Mouse (Mus musculus) cerebellum, adult 9-10 months (tissue): ENCODE data around the gene Pik3r5.
A peak's percentile ranks its signal among the peaks of the same experiment; 100 is the strongest.

Source experiments
- DNase-seq: peaks from one replicate; pipeline ENCODE4 v3.0.0; 2022

The Pik3r5 gene

DNA sequence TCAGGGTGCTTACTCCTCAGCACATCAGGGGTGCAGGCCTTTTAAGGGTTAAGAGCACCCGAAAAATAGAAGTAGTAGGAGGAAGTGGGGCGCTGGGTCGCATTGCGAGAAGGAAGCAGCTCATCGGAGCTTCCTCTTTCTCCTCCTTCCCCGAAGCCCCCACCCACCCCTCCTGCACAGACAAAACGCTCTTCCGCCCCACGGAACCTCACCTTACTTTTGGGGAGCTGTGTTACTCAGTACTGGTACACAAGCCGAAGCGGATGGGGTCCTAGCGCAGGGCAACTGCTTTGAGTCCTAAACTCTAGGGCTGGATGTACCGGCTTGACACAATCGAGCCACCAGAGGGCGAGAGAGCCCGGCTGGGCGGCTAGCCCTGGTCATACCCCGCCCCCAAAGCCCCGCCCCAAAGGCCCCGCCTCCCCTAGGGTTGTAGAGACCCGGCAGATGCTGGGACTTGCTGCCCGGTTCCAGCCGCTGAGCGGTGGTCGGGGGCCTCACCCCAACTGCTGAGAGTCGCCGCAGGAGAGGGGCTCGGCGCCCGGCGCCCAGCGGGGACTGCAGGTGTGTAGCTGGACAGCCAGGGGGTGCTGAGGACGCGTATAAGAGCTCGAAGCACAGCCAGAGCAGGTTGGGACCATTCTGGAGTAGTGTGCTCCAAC is at the start of gene Pik3r5:
Pik3r5 (plus strand) TSS at position 423 of the 662 bp plus-strand sequence.
- no peak for DNase-seq

DNA sequence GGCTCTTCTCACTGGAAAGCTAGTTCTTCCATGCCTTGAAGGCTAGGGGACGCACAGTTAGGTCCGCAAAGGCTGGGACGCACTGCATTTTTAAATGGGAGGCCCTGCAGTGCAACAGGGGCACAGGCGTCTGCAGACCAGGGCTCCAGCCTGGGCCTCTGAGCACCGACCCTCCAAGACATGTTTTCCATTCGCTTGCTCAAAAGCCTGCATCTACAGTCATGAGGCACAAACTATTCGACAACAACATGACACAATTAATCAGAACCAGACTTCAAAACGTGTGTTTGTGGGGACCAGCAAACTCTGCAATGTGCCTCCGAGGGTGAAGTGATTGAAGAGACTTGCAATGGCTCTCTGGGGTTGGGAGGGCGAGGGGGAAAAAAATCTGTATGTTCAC is 48.4 kb upstream of the Pik3r5 start:
- no peak for DNase-seq

DNA sequence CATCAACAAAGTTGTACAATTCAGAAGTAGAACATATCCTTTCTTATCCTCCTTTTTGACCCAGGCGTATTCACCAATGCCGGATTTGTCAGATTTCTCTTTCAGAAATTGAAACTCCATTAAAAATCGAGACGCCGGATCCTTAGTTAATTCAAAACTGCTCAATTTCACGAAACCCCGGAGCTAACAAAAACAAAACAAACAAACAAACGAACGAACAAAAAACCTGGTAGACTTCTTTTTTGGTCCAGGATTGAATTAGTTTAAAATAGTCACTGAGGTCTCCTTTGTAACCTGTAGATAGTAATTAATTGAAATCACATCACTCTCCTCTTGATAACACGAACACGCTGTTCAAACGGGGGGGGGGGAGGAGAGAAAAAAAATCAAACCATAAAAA is 47.8 kb upstream of the Pik3r5 start:
- no peak for DNase-seq

DNA sequence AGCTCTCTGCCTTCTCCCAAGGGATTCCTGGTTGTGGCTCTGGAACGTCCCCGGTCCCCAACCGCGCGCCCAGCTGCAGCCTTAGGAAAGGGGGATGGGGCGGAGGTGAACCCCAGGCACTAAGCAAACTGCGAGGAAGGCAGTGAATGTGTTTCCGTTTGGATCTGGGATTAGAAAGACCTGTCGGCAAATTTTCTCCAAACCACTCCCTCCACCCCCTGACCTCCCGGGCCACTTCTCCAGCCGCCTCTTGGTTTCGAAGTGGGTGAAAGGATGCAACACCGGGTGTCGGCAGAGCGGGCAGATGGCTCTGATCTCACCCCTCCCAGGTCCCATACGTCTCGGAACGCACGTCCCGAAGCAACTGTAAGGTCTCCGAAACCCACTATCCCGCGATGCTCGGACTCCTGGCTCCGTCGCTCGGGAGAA is 47.3 kb upstream of the Pik3r5 start:
- DNase-seq: no peak

DNA sequence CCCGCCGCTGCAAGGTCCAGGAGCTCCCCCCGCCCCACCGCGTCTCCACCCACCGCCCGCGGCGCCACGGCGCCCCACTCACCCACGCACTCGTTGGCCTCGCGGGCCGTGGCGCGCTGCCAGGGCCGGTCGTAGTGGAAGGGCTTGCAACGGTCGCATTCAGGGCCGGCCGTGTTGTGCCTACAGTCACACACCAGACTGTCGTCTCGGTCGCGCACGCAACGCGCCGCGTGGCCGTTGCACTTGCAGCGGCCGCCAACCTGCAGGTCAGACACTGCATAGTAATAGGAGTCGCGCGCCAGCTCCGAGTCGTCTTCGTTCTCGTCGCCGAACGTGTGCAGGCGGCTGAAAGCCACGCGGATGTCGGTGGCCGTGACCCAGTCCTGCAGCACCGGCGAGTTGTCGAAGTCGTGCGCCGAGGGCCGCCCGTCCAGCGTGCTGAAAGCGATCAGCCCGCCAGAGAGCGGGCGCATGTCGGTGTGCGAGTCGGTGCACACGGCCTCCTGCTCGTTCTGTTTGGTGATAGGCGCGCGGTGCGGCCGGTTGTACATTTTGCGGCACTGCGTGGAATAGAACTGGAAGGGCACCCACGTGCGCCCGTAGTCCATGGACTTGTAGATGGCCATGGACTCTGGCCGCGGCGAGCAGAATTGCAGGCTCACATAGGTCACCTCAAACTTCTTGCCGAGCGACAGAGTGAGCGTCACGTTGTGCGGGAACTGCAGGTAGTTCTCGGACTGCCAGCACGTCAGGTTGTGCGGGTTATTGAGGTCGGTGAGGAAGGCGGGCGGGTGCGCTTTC is 46.7 kb upstream of the Pik3r5 start:
- DNase-seq: no peak

DNA sequence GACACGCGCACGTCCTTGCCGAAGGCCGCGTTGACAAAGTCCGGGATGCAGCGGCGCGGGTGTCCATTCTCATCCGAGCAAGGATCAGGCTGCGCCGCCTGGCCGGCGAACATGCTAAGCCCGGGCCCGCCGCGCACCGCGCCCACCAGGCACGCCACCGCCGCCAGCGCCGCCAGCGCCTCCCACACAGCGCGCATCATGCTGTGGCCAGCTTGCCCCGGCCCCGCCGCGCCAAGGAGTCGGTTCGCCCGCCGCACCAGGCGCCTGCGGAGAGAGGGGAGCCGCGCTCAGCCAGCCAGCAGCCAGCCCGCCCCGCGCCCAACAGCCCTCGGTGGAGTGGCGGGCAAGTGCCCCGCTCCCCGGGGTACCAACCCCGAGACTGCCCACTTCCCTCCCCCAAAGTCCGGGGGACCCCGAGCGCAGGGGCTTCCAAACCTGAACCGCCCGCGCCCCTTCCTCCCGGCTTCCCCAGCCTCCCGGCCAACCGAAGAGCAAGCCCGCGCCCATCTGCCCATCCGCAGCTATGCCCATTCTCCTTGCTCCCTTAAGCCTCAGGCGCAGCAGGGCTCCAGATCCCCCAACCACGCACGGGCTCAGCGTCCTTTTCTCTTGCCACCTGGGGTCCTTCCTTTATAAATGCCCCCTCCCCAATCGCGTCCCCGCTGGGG is 45.9 kb upstream of the Pik3r5 start:
- DNase-seq: no peak

DNA sequence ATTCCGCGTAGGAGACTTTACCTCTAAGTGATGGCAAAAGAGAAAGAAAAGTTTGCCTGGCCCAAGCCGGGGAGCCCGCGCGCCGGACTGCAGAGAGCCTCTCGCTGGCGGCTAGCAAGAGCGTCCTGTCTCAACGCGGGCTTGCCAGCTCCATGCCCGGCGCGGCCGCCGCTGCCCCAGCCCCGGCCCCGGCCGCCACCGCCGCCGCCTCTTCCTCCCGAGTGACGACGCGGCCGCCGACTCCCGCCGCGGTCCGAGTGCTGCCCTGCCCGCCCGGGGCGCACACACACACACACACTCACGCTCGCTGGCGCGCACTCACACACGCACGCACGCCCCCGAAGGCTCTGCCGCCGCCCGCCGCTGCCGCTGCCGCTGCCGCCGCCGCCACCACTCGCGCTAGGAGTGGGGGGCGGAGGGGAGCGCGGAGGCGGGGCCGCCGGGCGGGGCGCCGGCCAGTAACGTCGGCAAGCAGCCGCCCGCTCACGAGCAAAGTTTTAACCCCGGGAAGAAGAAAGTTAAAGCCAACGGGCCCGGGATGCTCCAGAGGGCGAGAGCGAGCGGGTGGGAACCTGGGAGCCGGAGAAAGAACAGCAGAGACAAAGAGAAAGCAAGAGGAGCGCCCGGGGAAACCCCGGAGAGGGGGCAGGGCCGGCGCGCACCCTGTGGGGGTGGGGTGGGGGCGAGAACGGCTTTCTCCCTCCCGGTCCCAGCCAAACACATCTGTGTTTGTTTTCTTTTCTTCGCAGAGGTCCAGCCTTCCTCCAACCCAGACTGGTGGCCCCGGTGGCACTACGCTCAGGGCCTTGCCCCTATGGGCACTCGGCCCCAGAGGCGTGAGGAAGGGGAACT is 45.1 kb upstream of the Pik3r5 start:
- no peak for DNase-seq

DNA sequence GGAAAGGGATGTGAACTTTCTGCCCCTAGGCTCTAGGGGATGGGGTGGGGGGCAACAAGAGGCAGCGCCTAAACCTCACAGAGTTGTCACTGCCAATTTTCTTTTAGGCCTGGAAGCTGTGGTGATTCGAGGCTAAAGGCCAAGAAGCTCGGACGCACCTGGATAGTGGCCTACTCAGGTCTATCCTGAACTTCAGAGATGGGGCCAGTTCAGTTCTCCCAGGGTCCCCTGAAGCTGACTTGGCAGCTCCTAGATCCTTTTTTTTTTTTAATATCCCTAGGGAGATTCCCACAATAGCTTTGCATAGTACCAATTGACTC is 44.5 kb upstream of the Pik3r5 start:
- DNase-seq: no peak

DNA sequence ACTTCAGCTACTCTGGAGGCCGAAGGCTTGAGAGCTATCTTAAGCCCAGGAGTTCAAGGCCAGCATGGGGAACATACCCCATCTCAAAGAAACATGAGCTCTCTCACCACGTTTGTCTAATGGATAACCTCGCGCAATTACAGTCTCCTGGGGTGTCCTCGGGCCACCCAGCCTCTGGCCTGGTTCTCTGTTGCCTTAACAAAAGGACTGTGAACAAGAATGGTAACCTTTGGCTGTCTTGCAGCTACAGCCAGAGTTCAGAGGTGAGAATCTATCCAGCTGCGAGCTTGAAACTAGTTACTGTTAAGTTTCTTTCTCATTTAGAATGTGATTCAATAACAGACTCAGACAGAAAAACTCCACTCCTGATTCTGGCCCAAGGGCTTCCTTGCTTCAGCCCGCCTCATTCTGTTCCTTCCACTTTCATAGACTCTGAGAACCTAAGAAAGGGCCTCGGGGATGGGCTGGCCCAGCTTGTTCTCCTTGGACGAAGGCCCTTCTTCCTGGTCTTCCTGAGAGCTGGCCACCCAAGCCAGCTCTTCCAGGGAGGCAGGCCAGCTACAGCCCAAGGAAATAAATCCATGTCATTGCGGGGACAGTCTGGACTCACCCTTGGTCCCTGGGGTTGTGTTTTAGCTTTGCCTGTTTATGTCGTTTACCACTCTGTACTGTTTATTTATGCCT is 43.8 kb upstream of the Pik3r5 start:
- no peak for DNase-seq

DNA sequence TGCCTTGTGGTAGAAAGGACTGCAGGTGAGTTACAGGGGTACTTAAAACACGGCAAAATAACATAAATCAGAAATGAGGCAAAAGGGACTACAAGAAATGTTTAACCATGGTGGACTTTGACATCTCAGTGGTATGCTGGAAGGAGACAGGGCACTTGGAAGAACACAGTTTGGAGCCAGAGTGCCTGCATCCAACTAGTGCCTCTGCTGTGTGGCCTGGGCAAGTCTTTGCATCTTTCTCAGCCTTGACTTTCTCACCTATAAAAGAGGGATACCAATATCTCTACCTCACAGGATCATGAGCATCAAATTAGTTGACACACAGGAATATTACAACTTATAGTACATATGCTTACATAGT is 43.3 kb upstream of the Pik3r5 start:
- DNase-seq: no peak

DNA sequence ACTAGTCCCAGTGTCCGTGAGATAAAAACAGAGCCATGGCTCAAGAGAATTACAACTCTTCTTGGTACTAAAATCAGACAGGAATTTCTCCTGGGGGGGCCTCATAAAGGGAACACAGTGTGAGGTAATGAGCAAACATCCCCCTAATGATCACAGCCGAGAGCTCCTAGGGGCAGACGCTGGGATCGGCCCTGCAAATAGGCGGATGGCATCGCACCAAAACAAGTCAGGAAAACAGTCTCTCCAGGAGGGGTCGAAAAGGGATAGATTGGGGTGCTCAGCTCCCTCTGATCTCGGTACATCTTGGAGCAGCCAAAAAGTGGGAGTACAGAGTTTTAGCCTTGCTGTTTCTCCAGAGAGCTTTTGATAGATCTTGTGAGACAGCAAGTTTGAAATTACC is 42.3 kb upstream of the Pik3r5 start:
- no peak for DNase-seq

DNA sequence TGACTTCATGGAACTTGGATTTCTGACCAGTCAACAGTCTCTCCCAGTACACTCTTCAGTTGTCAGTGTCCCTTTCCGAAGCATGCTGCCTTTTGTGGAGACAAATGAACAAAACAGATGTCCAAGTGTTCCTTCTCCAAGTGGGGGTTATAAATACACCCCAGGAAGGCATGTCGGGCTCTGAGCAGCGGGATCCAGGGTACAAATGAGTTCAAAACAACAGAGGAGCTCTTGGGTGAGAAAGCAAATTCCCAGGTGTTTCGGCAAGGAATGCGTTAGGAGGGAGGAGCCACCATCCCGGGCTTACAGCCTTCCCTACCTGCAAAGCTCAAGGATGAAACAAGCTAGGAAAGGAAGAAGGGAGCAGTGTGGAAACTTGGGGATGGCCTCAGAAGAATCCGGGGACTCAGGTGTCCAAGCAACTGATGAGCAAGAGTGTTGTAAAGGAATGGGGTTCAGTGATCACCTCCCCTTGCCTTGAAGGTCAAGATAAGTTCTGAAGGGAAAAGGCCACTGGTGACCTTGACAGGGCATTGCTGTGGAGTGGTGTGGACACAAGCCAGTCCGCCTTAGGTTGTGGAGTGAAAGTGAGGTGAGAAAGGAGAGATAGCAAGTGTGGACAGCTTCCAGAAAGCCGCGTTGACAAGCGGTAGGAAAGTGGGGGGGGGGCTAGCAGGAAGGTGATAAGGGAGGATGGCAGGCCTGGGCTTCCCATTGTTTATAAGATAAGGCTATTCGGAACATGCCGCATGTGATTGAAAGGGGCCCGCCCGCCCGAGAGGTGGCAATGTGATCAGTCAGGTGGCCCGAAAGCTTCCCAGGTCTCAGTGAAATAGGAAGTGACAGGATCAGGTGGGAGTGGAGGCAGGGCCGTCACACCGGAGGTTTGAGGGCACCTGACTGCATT is 41.3 kb upstream of the Pik3r5 start:
- no peak for DNase-seq

DNA sequence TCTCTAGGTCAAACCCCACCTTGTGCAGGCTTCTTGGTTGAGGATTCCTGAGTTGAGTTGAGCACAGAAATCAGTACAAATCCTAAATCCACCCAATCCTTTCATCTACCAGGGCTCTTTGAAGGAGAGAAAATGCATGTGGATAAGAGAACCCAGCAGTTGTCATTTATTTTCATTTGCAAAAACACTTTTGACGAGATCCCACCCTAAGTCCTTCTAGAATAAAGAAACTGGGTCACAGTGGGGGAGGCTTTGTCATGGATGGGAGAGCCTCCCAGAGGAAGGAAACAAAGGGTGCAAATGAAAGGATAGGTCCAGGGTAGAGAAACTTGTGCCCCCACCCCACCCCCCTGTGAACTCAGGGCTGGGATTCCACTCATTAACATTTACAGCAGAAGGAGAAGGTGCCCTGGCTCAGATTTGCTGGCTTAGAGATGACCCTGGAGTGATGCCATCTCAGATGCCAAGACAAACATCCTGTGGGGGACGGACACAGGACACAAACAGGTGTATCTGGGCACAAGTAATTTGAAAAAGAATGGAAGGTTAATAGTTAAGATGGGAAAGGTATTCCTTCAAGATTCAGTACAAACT is 37.9 kb upstream of the Pik3r5 start:
- no peak for DNase-seq

DNA sequence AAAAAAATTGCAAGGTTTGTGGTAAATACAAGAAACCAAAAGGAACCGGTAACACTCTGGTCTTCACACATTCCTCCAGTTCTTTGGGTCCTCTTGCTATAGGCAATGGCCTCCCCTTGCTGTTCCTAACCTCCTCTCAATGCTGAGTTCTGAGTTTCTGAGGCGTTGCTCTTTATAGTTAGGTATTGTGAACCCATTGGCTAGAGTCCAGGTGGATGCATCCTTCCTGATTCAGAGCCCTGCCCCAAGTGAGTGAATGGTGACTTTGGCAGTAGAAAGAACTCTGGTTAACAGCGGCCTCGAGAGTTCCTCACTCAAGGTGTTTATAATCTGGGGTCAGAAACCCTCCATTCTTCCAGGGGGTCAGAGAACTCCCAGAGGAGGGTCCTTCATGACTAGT is 37.2 kb upstream of the Pik3r5 start:
- DNase-seq: no peak

DNA sequence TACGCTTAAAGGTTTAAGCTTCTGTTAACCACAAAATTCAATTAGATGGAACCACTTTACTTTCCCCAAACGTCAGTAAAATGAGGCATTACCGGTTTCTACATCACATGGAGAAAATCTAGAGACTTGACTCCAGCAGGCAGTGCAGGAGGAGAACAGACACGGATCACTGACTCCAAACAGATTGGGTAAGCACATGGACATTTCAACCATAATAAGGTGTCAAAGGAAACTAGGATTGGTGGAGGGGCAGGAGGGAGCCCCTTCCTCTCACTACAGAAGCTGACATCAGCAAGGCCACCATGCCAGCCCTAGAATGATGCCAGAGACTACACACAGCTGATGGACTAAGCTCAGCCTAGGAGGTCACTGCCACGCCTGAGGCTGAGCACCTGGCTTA is 36.4 kb upstream of the Pik3r5 start:
- no peak for DNase-seq

DNA sequence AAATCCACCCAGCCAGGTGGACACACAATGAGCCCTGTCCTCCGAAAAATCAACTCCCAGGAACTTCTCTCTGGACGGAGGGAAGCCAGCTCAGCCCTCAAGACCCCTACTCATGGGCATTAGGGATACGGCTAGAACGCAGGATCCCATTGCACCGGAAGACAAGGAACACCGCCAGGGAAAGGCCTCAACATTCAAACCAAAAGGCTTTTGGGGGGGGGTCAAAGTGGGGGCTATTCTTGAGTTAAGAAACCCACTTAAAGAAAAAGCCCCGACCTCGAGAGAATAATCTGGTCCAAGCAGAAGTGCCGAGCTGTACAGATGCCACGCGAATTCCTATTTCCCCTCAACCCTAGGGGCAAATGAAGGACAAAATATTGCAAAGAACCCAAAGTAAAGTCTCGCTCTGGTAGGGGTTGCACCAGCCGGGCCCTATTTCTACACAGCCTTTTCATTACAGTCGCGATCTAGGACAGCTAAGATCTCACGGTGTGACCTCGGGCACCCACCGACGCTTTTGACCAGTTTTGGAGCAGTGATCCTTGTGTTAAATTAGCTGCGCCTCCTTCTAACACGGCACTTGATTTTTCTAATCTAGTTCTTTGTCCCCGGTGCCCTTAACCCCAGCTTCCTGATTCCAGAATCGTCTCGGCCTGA is 32.9 kb upstream of the Pik3r5 start:
- DNase-seq: no peak

DNA sequence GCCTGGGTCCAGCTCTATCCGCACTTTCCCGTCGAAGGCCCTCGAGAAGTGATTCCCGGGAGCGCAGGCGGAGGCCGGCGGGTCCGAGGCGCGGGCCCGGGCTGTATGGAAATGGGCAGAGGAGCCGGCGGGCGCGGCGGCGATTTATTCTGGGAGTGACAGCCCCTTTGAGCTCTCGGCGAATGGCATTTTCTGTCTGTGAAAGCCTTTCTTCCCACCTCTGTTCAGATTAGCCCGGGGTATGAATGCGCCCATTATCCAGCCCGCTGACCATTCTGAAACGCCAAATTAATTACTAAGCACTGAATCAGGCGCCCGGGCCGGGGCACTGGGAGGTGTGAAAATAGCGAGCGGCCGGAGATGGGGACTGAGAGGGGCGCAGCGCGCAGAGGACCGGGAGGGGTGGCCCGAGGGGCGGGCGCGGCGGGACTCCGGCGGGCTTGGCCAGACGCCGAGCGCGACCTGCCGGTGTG is 32.3 kb upstream of the Pik3r5 start:
- DNase-seq: no peak

DNA sequence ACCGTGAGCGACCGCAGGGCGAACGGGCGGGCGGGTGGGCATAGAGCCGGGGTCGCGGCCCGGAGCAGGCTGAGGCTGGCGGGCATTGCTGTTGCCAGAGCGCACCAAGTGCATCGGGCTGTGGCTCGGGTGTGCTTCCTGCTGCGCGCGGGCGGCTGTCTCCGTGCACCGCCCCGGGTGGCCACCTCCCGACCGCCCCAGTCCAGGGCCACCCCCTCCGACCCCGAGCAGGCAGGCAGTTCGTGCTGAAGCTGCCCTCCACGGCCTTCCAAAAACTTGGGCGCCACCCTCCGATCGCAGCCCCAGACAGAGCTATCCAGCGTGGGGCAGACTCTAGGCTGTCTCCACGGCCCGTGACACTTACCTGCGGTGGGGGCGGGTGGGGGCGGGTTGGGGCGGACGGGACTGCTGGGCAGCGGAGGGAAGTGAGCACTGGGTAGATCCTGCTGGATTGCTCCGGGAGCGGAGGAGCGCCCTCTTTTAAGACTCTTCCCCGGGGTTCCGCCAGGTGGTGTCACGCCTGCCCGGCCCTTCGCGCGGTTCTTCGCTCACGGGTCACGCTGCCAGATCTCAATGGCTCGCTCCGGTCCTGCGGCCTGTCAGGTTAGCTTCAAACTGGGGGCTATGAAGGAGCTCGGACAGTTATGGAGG is 31.8 kb upstream of the Pik3r5 start:
- peak; percentile 42 for DNase-seq

DNA sequence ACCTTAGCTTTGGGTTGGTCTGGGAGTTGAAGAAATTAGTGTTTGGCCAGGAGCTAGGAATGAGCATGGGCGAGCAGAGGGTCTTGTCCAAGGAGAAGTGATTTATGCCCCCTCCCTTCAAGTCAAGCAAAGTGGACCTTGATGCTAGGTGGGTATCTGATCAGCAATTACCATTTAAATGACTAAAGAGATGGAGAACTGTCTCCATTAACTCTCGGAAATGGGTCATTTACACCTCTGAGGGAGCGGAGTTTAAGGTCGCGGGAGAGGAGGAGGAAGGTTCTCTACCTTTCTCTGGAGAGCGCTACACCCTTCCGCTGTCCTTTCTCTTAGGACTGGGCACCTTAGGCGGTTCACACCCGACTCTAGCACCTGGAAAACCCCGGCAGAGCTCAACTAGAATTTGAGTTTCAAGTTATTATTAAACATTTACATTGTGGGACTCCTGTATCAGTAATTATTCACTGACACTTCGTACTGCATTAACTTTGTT is 31.1 kb upstream of the Pik3r5 start, which contains the start of gene Ntn1:
Ntn1 (minus strand) TSS at position 97 of the 493 bp plus-strand sequence.
- no peak for DNase-seq

DNA sequence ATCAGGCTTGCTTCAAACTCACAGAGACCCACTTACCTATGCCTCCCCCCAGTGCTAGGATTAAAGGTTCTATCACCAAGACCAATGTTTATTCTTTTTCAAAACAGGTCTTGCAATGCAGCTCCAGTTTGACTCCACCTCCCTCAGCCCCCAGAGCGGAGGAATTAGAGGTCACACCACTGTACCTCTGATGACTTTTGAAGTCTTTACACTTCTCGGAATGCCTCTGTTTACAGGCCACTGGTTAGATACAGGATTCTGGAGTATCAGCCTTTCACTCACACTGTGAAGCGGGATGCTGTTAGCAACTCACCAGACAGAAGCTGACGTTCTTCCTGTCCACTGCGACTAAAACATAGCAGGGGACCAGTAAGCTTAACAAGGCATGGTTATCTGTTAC is 30.5 kb upstream of the Pik3r5 start:
- DNase-seq: no peak
